10 mouse cellular contexts compared by ENCODE assay signal in the genomic region with DNA sequence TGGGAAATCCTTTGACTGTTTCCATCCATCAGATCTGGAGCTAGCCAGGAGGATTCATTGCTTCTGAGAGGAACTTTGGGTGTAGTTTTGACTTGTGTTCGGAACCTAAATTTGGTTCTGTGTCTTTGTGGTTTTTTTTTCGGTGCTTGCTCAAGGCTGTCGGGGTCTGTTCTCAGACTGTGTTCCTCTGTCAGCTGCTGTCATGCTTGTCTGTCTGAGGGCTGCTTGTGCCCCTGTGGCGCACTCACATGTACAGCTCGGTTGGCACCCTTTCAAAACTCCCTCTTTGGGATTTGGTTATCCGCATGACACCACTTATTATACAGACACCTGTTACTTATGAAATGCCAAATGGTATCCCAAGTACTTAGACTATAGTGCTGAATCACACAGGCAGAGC. TPM values are rescaled to one million over a fixed set of nuclear protein-coding genes. Genes with fewer than 3 reads are reported as not detected.
A peak's percentile ranks its signal among the peaks of the same experiment; 100 is the strongest.
DNase-seq lines count a peak whose midpoint lies in the region; ATAC-seq lines count a peak whose summit lies in the region.
"Had no signal": no experiment of that assay in that cellular context is flagged by ENCODE, and none has a peak within 500 bp of the region (broad histone marks: within the 10 kb centered on the region; RNA-seq: fewer than 3 reads in every experiment).

No protein-coding gene starts in this region.

- no peaks in the 10 kb centered on the region for H3K9me3 ChIP-seq in heart, embryonic 15.5 days (replicated peaks)
- H3K9me3 ChIP-seq in embryonic facial prominence, embryonic 10.5 days = no peaks in the 10 kb centered on the region
- H3K9me3 ChIP-seq in midbrain, embryonic 15.5 days = no peaks in the 10 kb centered on the region

- H3K36me3 ChIP-seq in heart, embryonic 15.5 days = peaks cover 27% of the 10 kb centered on the region
- peaks cover 46% of the 10 kb centered on the region for H3K36me3 ChIP-seq in embryonic facial prominence, embryonic 10.5 days (replicated peaks)
- peaks cover 12% of the 10 kb centered on the region for H3K36me3 ChIP-seq in midbrain, embryonic 15.5 days (replicated peaks)

- peaks cover 20% of the 10 kb centered on the region for H3K4me1 ChIP-seq in heart, embryonic 15.5 days (replicated peaks)
- peaks cover 12% of the 10 kb centered on the region for H3K4me1 ChIP-seq in embryonic facial prominence, embryonic 10.5 days
- H3K4me1 ChIP-seq in midbrain, embryonic 15.5 days = peaks cover 24% of the 10 kb centered on the region

- 88% methylated on average over 6 of the region's 6 CpGs for WGBS in heart, embryonic 15.5 days
- 93% methylated on average over 6 of the region's 6 CpGs for WGBS in embryonic facial prominence, embryonic 10.5 days
- WGBS in midbrain, embryonic 15.5 days = 89% methylated on average over 6 of the region's 6 CpGs

- H3K27me3 ChIP-seq in heart, embryonic 15.5 days = no peaks in the 10 kb centered on the region
- H3K27me3 ChIP-seq in embryonic facial prominence, embryonic 10.5 days (replicated peaks; ENCODE audit: low read depth, poor library complexity, severe bottlenecking) = no peaks in the 10 kb centered on the region
- no peaks in the 10 kb centered on the region for H3K27me3 ChIP-seq in midbrain, embryonic 15.5 days (replicated peaks)

- no peak for DNase-seq in heart, adult 18-20 months
- DNase-seq in embryonic facial prominence, embryonic 10.5 days (ENCODE audit: low spot score) = no peak
- peak; percentile 10 for DNase-seq in induced T-regulatory cell, adult 2 months (ENCODE audit: low read depth)
- DNase-seq in testis, postnatal 14 days (ENCODE audit: low spot score) = no peak
- no peak for DNase-seq in left cerebral cortex, postnatal 4 days
- no peak for DNase-seq in spleen, postnatal 36 days (ENCODE audit: low spot score in 2 of 2)
- DNase-seq: adrenal gland, postnatal 36 days; right cerebral cortex, adult 18-20 months had no signal

- intact Hi-C loops in left cerebral cortex, postnatal 4 days (cut with DNase I) = no loop called here

- H3K27ac ChIP-seq in heart, embryonic 15.5 days = no peak overlapping the region
- H3K27ac ChIP-seq in embryonic facial prominence, embryonic 10.5 days (replicated peaks) = no peak overlapping the region
- no peak overlapping the region for H3K27ac ChIP-seq in midbrain, embryonic 15.5 days

- no peak overlapping the region for H3K9ac ChIP-seq in heart, embryonic 15.5 days
- H3K9ac ChIP-seq in midbrain, embryonic 15.5 days = no peak overlapping the region

- no peak for ATAC-seq in heart, embryonic 15.5 days (replicated peaks; ENCODE audit: insufficient number of reproducible peaks, insufficient read depth, low FRiP score, low read depth)
- ATAC-seq in midbrain, embryonic 15.5 days (replicated peaks) = no peak

- H3K4me3 ChIP-seq in heart, embryonic 15.5 days = 0 out of 2 replicates have a peak overlapping the region, but pooled peaks have one; percentile 75
- H3K4me3 ChIP-seq in embryonic facial prominence, embryonic 10.5 days = peak overlapping the region; percentile 84
- H3K4me3 ChIP-seq in midbrain, embryonic 15.5 days = no peak overlapping the region

- peak overlapping the region; percentile 92 for H3K4me2 ChIP-seq in heart, embryonic 15.5 days
- peak overlapping the region; percentile 90 for H3K4me2 ChIP-seq in midbrain, embryonic 15.5 days

RNA-seq across cellular contexts. Expression of a gene that starts 1.6 kb away (rescaled TPM):
- 149 and 164 TPM in 2 replicates for polyA plus RNA-seq in heart, embryonic 15.5 days (2015; fragmentation: Nextera tagmentation; extraction: Ambion mirVana)
- total RNA-seq in heart, adult 18-20 months (2021) = 10 to 100 TPM; 56.7 to 61.3 TPM
- polyA plus RNA-seq in embryonic facial prominence, embryonic 10.5 days (2016; fragmentation: Nextera tagmentation; extraction: Ambion mirVana) = 296 and 298 TPM in 2 replicates
- polyA plus RNA-seq in midbrain, embryonic 15.5 days (2015; fragmentation: Nextera tagmentation; extraction: Ambion mirVana) = 251 and 261 TPM in 2 replicates
- 10 to 100 TPM; 91.8 to 96.5 TPM for total RNA-seq in left cerebral cortex, postnatal 4 days (2021)

RNA-seq across cellular contexts. Expression of a gene that starts 28.4 kb away (rescaled TPM):
- 62.5 and 63.9 TPM in 2 replicates for polyA plus RNA-seq in heart, embryonic 15.5 days (2015; fragmentation: Nextera tagmentation; extraction: Ambion mirVana)
- 100 to 1,000 TPM; 115 to 134 TPM for total RNA-seq in heart, adult 18-20 months (2021)
- polyA plus RNA-seq in embryonic facial prominence, embryonic 10.5 days (2016; fragmentation: Nextera tagmentation; extraction: Ambion mirVana) = 112 and 115 TPM in 2 replicates
- 28.7 and 29.9 TPM in 2 replicates for polyA plus RNA-seq in midbrain, embryonic 15.5 days (2015; fragmentation: Nextera tagmentation; extraction: Ambion mirVana)
- 10 to 100 TPM; 31.0 to 38.4 TPM for total RNA-seq in left cerebral cortex, postnatal 4 days (2021)
